Mouse (Mus musculus) T-helper 1 cell (primary cell): ENCODE results near the gene Tmub1.

Experiments used
- in situ Hi-C: fragments of 300-600 bp; cut with MboI, MseI; formaldehyde crosslinking; loops from one replicate; pipeline ENCODE4 v1.15.1; 2025; ENCODE audit warnings: high pct_unique_total_duplicates

Gene Tmub1

GRCm38 (mm10) chr5:24424004-24424781 lies 23.5 kb downstream of the Tmub1 start:
- in situ Hi-C loops, result no loop called here

- in situ Hi-C loops, result no loop called here
Measured at GRCm38 (mm10) chr5:24423129-24424003, 24.3 kb downstream of the Tmub1 start, which contains the start of the genes Cdk5 and Slc4a2. TSS of gene Cdk5 (minus strand) at chr5:24423530. TSS of gene Slc4a2 (plus strand) at chr5:24423837.

GRCm38 (mm10) chr5:24420381-24420780 lies 27.3 kb downstream of the Tmub1 start:
- in situ Hi-C loops, result no loop called here

- in situ Hi-C loops, result no loop called here
Measured at GRCm38 (mm10) chr5:24417587-24417986, 30.1 kb downstream of the Tmub1 start.

- in situ Hi-C loops, result no loop called here
Measured at GRCm38 (mm10) chr5:24416222-24416736, 31.4 kb downstream of the Tmub1 start.

- in situ Hi-C loops, result no loop called here
Measured at GRCm38 (mm10) chr5:24413938-24414337, 33.7 kb downstream of the Tmub1 start.

GRCm38 (mm10) chr5:24413042-24413693 lies 34.5 kb downstream of the Tmub1 start, which contains the start of gene Asic3:
TSS of gene Asic3 (plus strand) at chr5:24413392.
- in situ Hi-C loops, result no loop called here

- in situ Hi-C loops, result no loop called here
Measured at GRCm38 (mm10) chr5:24412063-24412462, 35.6 kb downstream of the Tmub1 start.

- in situ Hi-C loops, result no loop called here
Measured at GRCm38 (mm10) chr5:24409466-24409865, 38.2 kb downstream of the Tmub1 start.

GRCm38 (mm10) chr5:24408651-24409050 lies 39.0 kb downstream of the Tmub1 start:
- in situ Hi-C loops, result no loop called here

- in situ Hi-C loops, result no loop called here
Measured at GRCm38 (mm10) chr5:24405389-24405876, 42.2 kb downstream of the Tmub1 start.

- in situ Hi-C loops, result no loop called here
Measured at GRCm38 (mm10) chr5:24404594-24405360, 42.9 kb downstream of the Tmub1 start.

GRCm38 (mm10) chr5:24401969-24402368 lies 45.7 kb downstream of the Tmub1 start:
- in situ Hi-C loops, result no loop called here

- in situ Hi-C loops, result no loop called here
Measured at GRCm38 (mm10) chr5:24400911-24401605, 46.6 kb downstream of the Tmub1 start.

GRCm38 (mm10) chr5:24400362-24400761 lies 47.3 kb downstream of the Tmub1 start:
- in situ Hi-C loops, result no loop called here

GRCm38 (mm10) chr5:24399686-24400085 lies 48.0 kb downstream of the Tmub1 start:
- in situ Hi-C loops, result loop anchor here (5.0 to 25.0 kb wide), 2 partner anchors 967 to 1012 kb away; partner anchors contain the start of gene Kmt2e

- in situ Hi-C loops, result loop anchor here (5.0 to 25.0 kb wide), 2 partner anchors 964 to 1009 kb away; partner anchors contain the start of gene Kmt2e
Measured at GRCm38 (mm10) chr5:24396254-24396653, 51.4 kb downstream of the Tmub1 start.
